Mouse (Mus musculus): ENCODE measurements around the gene Olfr625-ps1.
"Not testable (repeated sequence)": the region's sequence is repeated elsewhere in the genome, so short reads cannot be mapped to it uniquely, and the experiment has no call there.

Gene Olfr625-ps1

DNA sequence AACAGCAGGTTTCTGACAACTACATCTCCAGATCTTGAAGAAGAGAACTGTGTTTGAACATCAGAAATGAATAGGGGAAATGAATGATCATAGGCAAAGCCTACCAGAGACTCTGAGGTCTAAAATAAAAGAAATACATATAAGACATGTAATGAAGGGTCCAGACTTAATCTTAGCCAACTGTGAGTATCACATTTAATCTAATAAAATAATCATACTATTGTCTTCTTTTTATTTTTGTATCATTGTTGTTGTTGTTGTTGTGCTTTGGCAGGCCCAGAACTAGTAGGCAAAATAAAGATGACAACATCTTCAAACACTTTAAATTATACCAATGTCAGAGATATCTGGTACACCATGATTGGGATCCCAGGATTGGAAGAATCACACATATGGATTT lies at the start of gene Olfr625-ps1:
Gene Olfr625-ps1, plus strand, starts transcription at position 301 of the 400 bp plus-strand sequence.
- ATAC-seq (ENCODE audit: insufficient number of reproducible peaks, low FRiP score, low TSS enrichment) = no peak

DNA sequence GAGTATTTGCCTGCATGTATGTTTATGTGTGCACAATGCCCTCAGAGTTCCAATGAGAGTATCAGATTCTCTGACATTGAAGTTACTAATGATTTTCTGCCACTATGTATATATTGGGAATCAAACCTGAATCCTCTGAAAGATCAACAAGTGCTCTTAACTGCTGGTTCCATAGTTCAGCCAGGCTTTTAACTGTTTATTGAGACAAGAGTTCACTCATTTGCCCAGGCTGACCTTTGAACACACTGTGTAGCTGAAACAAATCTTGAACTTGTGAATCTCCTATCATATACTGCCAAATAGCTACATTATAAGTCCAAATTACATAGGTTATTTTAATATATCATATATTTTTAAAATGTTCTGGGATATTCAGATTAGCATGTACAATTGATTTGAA lies 45.7 kb upstream of the Olfr625-ps1 start:
- no peak for ATAC-seq (ENCODE audit: insufficient number of reproducible peaks, low FRiP score, low TSS enrichment)

DNA sequence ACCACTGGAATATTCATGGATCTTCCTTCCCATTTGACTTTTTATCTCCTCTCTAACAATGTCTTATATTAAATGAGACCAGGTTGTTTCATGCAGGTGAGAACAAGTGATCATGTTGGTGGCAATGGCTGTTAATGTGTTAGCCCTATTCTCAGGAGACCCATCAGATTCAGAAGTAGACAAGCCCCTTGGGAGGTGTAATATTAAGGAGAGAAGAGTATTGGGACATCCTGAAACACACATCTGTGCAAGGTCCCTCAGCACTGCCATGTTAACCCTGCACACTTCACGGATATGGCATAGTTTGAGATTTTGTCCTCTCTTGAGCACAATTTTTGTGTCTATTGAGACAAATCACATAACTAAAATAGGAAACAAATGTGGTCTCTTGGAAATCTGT lies 39.9 kb upstream of the Olfr625-ps1 start, which contains the start of gene Olfr622:
Gene Olfr622, minus strand, starts transcription at position 101 of the 400 bp plus-strand sequence.
- ATAC-seq (ENCODE audit: insufficient number of reproducible peaks, low FRiP score, low TSS enrichment) = no peak

DNA sequence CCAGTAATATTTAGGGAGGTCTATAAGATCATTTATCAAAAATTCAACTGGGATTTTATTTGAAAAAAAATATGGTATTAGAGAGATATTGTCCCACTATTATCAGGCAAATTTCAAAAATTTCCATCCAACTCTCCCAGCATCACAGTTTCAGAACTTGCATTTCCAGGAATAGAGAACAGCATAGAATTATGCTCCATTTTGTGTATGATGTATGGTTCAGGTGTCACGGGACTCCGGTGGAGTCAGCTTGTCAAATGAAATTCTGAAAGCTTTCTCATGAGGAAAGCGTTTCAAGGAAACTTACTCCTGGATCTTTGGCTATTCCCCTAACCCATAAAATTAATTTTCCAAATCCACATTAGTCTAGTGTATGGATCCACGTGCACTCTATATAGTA lies 38.5 kb upstream of the Olfr625-ps1 start:
- ATAC-seq (ENCODE audit: insufficient number of reproducible peaks, low FRiP score, low TSS enrichment) = no peak

DNA sequence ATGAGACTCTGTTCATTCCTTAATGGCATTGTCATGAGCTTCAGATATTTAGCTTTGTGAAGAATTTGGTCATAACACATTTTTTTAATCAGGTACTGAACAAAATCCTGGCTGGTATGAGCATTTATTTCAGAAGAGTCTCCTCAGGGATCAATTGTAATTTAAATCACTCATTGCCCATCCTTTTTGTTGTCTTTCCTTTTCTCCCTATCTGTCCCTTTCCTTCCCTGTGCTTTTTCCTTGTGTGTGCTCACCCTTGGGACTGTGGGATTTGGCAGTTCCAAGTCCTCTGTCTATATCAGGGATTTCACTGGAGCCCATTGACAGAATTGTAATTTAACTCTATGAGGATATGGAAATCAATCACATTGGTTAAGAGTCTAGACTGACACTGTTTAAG lies 18.9 kb upstream of the Olfr625-ps1 start, which contains the start of gene Olfr623:
Gene Olfr623, minus strand, starts transcription at position 101 of the 400 bp plus-strand sequence.
- no peak for ATAC-seq (ENCODE audit: insufficient number of reproducible peaks, low FRiP score, low TSS enrichment)

DNA sequence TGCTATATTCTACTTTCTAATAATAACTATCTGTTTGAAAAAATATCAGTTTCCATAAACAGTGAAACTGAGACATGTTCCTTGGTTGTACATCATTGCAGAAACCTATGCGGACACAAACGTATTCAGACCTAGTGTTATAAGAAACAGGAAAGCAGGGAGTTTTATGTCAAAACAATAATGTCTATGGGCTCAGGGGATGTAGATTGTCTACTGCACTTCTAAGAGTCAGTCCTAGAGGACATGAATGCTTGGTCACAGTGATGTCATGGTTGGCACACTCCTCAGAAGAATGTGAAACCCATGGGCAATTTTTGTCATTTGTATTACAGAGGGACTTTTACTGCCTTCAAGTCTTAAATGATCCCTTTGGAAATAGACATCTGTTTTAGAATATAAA lies 11.4 kb upstream of the Olfr625-ps1 start, which contains the start of gene Olfr624:
Gene Olfr624, minus strand, starts transcription at position 101 of the 400 bp plus-strand sequence.
- no peak for ATAC-seq (ENCODE audit: insufficient number of reproducible peaks, low FRiP score, low TSS enrichment)

DNA sequence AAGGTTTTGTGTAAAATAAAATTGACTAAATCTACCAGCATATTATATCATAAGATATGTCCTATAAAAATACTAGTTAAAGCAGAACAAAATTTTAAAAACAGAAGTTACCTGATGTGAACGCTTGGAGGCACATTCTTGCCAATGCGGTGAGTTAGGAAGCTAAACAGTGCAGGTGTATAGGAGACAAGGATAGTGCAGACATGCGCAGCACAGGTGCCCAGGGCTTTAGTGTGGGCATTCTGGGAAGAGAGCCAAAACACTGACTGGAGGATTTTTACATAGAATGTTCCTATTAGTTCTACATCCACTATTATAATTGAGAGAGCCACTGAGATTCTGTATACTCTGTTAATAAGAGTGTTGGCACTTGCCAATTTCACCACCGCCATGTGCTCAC lies 16.9 kb downstream of the Olfr625-ps1 start:
- no peak for ATAC-seq (ENCODE audit: insufficient number of reproducible peaks, low FRiP score, low TSS enrichment)

DNA sequence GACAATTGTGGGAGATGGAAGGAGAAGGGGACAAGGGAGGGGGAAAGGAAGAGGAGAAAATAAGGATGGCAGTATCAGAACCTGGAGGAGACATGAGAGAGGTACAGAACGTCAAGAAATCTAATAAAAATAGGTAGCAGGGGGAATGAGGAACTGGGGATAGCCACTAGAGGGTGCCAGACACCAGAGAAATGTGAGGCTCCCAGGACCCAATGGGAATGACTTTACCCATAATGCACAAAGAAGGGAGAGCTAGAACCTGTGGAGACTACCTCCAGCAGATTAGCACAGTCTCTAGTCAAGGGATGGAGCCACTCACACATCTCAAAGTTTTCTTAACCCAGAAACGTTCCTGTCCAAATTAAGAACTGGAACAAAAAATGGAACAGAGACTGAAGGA lies 29.5 kb downstream of the Olfr625-ps1 start:
- no peak for ATAC-seq (ENCODE audit: insufficient number of reproducible peaks, low FRiP score, low TSS enrichment)

DNA sequence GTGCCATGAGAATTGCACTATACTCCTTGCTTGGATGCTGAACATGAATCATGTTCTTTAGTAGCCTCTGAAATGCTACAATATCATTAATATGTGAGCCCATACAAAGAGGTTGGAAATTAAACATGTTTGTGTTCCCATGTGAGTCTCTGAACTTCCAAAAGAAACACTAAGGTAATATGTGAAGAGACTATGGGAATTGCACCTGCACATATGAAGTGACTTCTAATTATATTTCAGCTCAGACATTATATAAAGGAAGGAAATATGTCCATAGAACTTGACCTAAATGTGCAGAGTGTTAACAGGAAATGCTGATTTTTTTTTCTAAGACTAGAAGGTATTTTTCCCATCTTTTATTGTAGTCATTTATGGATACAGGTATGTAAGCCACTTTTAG lies 31.9 kb downstream of the Olfr625-ps1 start, which contains the start of gene Olfr243:
Gene Olfr243, plus strand, starts transcription at position 301 of the 400 bp plus-strand sequence.
- ATAC-seq (ENCODE audit: insufficient number of reproducible peaks, low FRiP score, low TSS enrichment) = no peak

DNA sequence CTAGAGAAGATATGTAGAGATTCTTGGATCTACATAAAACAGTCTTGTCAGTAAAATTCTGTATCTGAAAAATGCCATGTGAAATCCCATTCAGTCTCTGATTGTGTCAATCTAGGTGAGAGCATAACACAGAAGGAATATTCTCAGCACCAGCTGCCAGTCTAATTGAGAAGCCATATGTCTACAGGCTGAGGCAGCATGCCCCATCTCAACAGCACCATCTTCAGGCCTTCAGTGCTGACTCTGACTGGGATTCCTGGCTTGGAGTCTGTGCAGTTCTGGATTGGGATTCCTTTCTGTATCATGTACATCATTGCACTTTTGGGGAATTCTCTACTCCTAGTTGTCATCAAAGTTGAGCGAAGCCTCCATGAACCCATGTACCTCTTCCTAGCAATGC lies 33.9 kb downstream of the Olfr625-ps1 start:
- ATAC-seq (ENCODE audit: insufficient number of reproducible peaks, low FRiP score, low TSS enrichment) = not testable (repeated sequence)

DNA sequence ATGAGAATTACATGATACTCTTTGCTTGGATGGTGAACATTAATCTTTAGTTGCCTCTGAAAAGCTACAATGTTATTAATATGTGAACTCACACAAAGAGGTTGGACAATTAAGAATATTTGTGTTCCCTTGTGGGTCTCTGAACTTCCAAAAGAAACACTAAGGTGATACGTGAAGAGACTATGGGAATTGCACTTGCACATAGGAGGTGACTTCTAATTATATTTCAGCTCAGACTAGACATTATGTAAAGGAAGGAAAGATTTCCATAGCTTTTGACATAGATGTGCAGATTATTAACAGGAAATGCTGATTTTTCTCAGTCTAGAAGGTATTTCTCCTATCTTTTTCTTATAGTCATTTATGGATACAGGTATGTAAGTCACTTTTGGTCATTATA lies 47.6 kb downstream of the Olfr625-ps1 start, which contains the start of gene Olfr628:
Gene Olfr628, plus strand, starts transcription at position 301 of the 400 bp plus-strand sequence.
- ATAC-seq (ENCODE audit: insufficient number of reproducible peaks, low FRiP score, low TSS enrichment) = no peak
